Mouse (Mus musculus) hindbrain, postnatal 0 days (tissue): ENCODE measurements around the gene Tle2. TPM values are rescaled to one million over a fixed set of nuclear protein-coding genes. Genes with fewer than 3 reads are reported as not detected.
A peak's percentile ranks its signal among the peaks of the same experiment; 100 is the strongest.

ENCODE experiments used
- ATAC-seq: fragments of 200-750 bp; cut with Nextera tagmentation; 2 replicates; pipeline ENCODE4 v1.8.0; 2017; ENCODE audit warnings: mild to moderate bottlenecking, moderate TSS enrichment, moderate library complexity
- DNase-seq: peaks from one replicate; pipeline ENCODE4 v3.0.0-alpha.2; 2015; ENCODE audit warnings: low spot score
- H3K27ac ChIP-seq: fragments of 300-500 bp; sonication (generic); 2 replicates; pipeline ENCODE4 v1.5.1; 2014; ENCODE audit warnings: mild to moderate bottlenecking
- H3K27me3 ChIP-seq: fragments of 300-500 bp; sonication (generic); 2 replicates; pipeline ENCODE4 v1.6.1; 2014; ENCODE audit warnings: low read length, mixed read lengths; ENCODE audit not compliant: insufficient read depth
- H3K36me3 ChIP-seq: fragments of 300-500 bp; sonication (generic); 2 replicates; pipeline ENCODE4 v1.6.1; 2014; ENCODE audit warnings: low read length, mixed read lengths; ENCODE audit not compliant: insufficient read depth
- H3K4me1 ChIP-seq: fragments of 300-500 bp; sonication (generic); 2 replicates; pipeline ENCODE4 v1.6.1; 2014; ENCODE audit warnings: antibody characterized with exemption, low read length, mixed read lengths; ENCODE audit not compliant: insufficient read depth
- H3K4me2 ChIP-seq: fragments of 300-500 bp; sonication (generic); 2 replicates; pipeline ENCODE4 v1.6.1; 2014; ENCODE audit warnings: low read depth, mild to moderate bottlenecking, low read length, moderate library complexity, mixed read lengths
- H3K4me3 ChIP-seq: fragments of 300-500 bp; sonication (generic); 2 replicates; pipeline ENCODE4 v1.5.1; 2014; ENCODE audit warnings: low read length
- H3K9ac ChIP-seq: fragments of 300-500 bp; sonication (generic); replicated peaks from 2 replicates; pipeline ENCODE4 v1.6.1; 2014; ENCODE audit warnings: mild to moderate bottlenecking, low read length, moderate library complexity, mixed read lengths
- H3K9me3 ChIP-seq: fragments of 300-500 bp; sonication (generic); 2 replicates; pipeline ENCODE4 v1.6.1; 2016; ENCODE audit warnings: low read length, mixed read lengths
- CTCF ChIP-seq: IDR thresholded peaks from 2 replicates; pipeline ENCODE4 v1.5.1; 2016; ENCODE audit warnings: antibody characterized with exemption, control low read depth, low read depth
- WGBS: fragments of 180-500 bp; shearing (Covaris S2); extraction: QIAGEN DNeasy Blood & Tissue Kit; methylation state at CpG from one replicate; pipeline ENCODE4 v1.1.7; 2014; 5-methylcytosine and 5-hydroxymethylcytosine counted together
- polyA plus RNA-seq: library from polyadenylated mRNA; unstranded; fragments of >200 nt; fragmentation: Nextera tagmentation; extraction: Ambion mirVana; gene quantifications from 2 replicates; pipeline ENCODE4 v1.2.1, GENCODE M21; 2015
- total RNA-seq: library from RNA; depleted of rRNA; stranded (reverse); fragments of >200 nt; gene quantifications from 2 replicates; pipeline ENCODE4 v1.2.3, GENCODE M21; 2014

Tle2 gene
- total and polyA plus RNA-seq, 2 experiments from 2014 or later: 28.8 to 43.7 TPM

DNA sequence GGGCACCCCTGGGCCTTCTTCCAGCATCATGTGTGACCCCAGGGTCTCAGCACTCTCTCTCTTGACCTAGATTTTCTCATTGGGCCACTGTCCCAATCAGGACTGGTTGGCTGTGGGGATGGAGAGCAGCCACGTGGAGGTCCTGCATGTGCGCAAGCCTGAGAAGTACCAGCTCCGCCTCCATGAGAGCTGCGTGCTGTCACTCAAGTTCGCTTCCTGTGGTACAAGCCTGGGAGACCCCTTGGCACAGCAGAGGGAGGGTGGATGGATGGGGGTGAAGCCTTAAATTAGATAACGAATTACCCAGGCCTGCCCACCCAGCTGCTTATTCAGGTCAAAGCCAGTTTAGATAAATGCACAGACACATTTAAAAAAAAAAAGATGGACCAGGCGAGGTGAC lies 14.4 kb downstream of the Tle2 start:
- H3K4me3 ChIP-seq: no peak overlapping the region
- peaks cover 6% of the 10 kb centered on the region; the same call in 1 of the 2 replicates for H3K27me3 ChIP-seq

DNA sequence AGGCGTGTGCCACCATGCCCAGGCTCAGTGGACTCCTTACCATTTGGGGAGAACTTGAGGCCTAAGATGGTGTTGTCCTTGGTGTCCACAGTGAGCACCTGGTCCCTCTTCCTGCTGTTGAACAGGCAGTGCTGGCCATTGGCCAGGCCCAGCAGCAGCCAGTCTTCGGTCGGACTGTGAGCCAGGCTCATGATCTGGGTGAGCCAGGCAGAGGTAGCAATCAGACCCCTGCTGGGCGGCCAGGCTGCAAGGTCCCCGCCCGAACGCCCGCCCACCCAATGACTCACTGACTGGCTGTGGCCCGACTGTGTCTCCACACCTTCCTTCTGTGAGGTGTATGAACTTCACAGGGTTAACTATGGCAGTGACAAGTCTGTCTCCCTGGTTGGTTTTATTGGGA lies 17.5 kb downstream of the Tle2 start:
- Histone ChIP-seq H3K4me2 (no peak overlapping the region), H3K9me3 (no peaks in the 10 kb centered on the region), H3K27ac (no peak overlapping the region), H3K36me3 (no peaks in the 10 kb centered on the region), H3K27me3 (no peaks in the 10 kb centered on the region), H3K4me1 (peaks cover 15% of the 10 kb centered on the region), H3K9ac (no peak overlapping the region), H3K4me3 (no peak overlapping the region)
- DNase-seq (no peak), ATAC-seq (no peak)
- TF ChIP-seq CTCF: no peak
- 62% methylated on average over 9 of the region's 9 CpGs for WGBS

More for the DNA sequence above, 14.4 kb downstream of the Tle2 start:
- no peak overlapping the region for H3K27ac ChIP-seq
- no peaks in the 10 kb centered on the region for H3K9me3 ChIP-seq
- no peak for TF ChIP-seq CTCF
- DNase-seq (no peak), ATAC-seq (no peak)
- WGBS: 70% methylated on average over 7 of the region's 7 CpGs
- no peaks in the 10 kb centered on the region for H3K36me3 ChIP-seq
- H3K4me1 ChIP-seq: no peaks in the 10 kb centered on the region
- H3K9ac ChIP-seq: no peak overlapping the region
- H3K4me2 ChIP-seq: no peak overlapping the region

DNA sequence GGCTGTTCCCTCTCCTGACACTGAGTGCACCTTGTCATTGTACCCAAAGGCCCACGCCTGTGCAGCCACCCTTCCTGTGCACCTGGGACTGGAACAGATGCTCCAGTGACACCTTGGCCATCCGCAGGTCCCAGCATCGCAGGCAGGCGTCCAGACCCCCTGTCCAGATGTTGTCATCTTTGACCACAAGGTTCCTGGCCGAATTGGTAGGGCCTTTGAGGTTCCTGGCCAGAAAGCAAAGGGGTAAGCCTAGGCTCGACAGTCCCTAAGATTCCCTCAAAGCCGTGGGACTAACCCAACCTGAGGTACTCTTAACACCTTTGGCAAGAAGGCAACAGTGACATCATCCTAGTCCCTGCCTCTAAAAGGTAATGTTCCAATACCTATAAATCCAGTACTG lies 18.3 kb downstream of the Tle2 start:
- Histone ChIP-seq H3K4me1 (peaks cover 20% of the 10 kb centered on the region), H3K27me3 (no peaks in the 10 kb centered on the region)

DNA sequence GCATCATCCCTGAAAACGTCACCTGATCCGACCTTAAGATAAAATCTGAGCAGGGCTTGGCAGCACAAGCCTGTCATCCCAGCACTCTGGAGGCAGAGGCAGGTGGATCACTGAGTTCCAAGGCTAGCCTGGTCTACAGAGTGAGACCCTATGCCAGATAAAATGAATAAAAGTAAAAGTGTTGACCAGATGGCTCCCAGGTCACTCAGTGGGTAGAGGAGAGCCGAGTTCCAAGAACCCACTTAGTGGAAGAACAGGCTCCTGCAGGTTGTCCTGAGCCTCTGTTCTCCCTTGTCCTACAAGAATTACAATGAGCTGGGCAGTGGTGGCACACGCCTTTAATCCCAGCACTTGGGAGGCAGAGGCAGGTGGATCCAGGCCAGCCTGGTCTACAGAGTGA lies 18.9 kb downstream of the Tle2 start:
- H3K36me3 ChIP-seq: no peaks in the 10 kb centered on the region
- DNase-seq (no peak), ATAC-seq (no peak)
- WGBS: 66% methylated on average over 4 of the region's 4 CpGs
- H3K27me3 ChIP-seq: no peaks in the 10 kb centered on the region
- H3K9ac ChIP-seq: no peak overlapping the region
- peaks cover 20% of the 10 kb centered on the region for H3K4me1 ChIP-seq
- no peak overlapping the region for H3K4me2 ChIP-seq
- H3K9me3 ChIP-seq: no peaks in the 10 kb centered on the region
- H3K27ac ChIP-seq: no peak overlapping the region
- no peak overlapping the region for H3K4me3 ChIP-seq
- TF ChIP-seq CTCF: no peak

More for the DNA sequence above, 18.3 kb downstream of the Tle2 start:
- ATAC-seq (no peak), DNase-seq (no peak)
- Histone ChIP-seq H3K4me3 (no peak overlapping the region), H3K9me3 (no peaks in the 10 kb centered on the region), H3K4me2 (no peak overlapping the region), H3K36me3 (no peaks in the 10 kb centered on the region), H3K27ac (no peak overlapping the region), H3K9ac (no peak overlapping the region)
- 80% methylated on average over 7 of the region's 7 CpGs for WGBS
- TF ChIP-seq CTCF: no peak

DNA sequence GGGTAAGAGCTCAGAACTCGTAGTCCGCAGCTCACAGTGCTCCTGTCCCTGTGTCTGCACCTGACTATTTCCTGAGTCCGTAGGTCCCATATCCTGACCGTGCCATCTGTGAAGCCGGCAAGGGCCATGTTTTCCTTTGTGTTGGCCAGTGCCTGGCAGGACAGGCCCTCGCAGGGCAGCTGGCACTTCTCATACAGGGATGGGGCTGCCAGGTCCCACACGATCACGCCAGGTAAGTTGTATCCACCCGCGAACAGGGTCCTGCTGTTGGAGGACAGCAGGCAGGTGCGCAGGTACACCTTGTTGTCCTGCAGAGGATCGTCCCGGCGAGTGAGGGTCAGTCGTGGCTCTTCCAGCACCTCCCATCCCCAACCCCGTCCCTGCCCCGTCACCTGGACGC lies 19.6 kb downstream of the Tle2 start:
- WGBS: 79% methylated on average over 18 of the region's 18 CpGs
- no peak for DNase-seq
- no peak for TF ChIP-seq CTCF
- Histone ChIP-seq H3K36me3 (no peaks in the 10 kb centered on the region), H3K9ac (no peak overlapping the region), H3K4me3 (no peak overlapping the region), H3K4me1 (peaks cover 20% of the 10 kb centered on the region), H3K4me2 (no peak overlapping the region), H3K9me3 (no peaks in the 10 kb centered on the region), H3K27me3 (no peaks in the 10 kb centered on the region), H3K27ac (no peak overlapping the region)
- ATAC-seq: no peak

DNA sequence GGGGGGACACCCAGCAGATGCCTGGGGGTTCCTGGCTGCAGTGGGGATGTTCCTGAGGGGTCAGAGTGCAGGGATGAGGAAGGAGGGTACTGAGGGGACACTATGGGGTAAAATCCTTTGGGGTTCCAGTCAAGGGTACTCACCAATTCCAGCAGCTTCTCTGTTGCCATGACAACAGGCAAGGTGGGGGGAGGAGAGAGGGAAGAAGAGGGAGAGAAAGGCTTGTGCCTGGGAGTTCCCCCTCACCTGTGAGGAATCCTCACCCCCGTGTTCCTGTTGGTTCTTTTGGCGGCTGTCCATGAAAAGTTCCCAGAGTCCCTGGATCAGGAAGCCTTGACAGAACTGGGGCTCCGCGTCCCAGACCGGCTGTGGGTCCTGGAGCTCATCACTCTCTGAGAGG lies 21.2 kb downstream of the Tle2 start:
- Histone ChIP-seq H3K9me3 (no peaks in the 10 kb centered on the region), H3K4me2 (no peak overlapping the region), H3K4me3 (no peak overlapping the region), H3K9ac (no peak overlapping the region), H3K27ac (no peak overlapping the region), H3K36me3 (no peaks in the 10 kb centered on the region), H3K27me3 (no peaks in the 10 kb centered on the region), H3K4me1 (peaks cover 21% of the 10 kb centered on the region)
- ATAC-seq (no peak), DNase-seq (no peak)
- no peak for TF ChIP-seq CTCF
- 39% methylated on average over 5 of the region's 5 CpGs for WGBS

DNA sequence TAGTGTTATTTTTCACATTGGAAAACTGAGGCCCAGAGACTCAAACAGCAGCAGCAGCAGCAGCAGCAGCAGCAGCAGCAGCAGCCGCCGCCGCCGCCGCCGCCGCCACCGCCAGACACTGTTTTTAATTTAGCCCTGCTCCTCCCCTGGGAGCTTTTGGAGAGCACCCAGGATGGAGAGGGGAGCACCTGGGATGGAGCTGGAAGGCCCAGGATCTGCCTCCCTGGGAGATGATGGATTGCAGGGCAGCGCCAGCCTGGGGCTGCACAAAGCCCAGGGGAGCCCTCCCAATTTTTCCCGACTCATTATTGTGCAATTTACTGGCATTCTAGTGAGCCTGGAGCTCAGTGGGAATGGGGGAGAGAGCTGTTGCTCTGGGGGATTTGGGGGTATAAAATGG lies 22.2 kb downstream of the Tle2 start:
- WGBS: 4% methylated on average over 10 of the region's 10 CpGs
- Histone ChIP-seq H3K4me2 (peak overlapping the region; percentile 24), H3K27ac (peak overlapping the region; percentile 45; the same call in 1 of the 2 replicates), H3K27me3 (no peaks in the 10 kb centered on the region), H3K9ac (0 out of 2 replicates have a peak overlapping the region, but pooled peaks have one; percentile 25), H3K9me3 (no peaks in the 10 kb centered on the region), H3K36me3 (no peaks in the 10 kb centered on the region), H3K4me1 (peaks cover 27% of the 10 kb centered on the region), H3K4me3 (no peak overlapping the region)
- DNase-seq (peak; percentile 63), ATAC-seq (no peak)
- no peak for TF ChIP-seq CTCF
